In the genomic region with DNA sequence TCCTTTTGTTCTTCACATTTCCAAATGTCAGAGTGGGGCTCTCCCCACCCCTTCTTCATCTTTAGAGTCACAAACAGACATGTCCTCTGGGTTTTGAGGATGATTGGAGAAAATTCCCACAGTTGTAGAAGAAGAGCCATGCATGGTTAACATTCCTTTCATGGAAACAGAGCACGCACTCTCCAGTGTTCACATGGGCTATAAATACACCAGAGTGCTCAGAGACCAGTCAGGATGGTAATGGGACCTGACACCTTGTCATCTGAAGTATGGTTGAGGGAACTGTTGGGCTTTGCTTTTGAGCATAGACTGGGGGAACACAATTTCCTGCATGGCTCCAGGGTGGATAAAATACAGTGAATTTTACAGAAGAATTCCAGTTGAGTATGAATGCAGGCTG, we compare ENCODE assay signal across 28 mouse cellular contexts. TPM values are rescaled to one million over a fixed set of nuclear protein-coding genes. Genes with fewer than 3 reads are reported as not detected.
DNase-seq lines count a peak whose midpoint lies in the region; ATAC-seq and TF ChIP-seq lines count a peak whose summit lies in the region.
"Had no signal": no experiment of that assay in that cellular context is flagged by ENCODE, and none has a peak within 500 bp of the region (broad histone marks: within the 10 kb centered on the region; RNA-seq: fewer than 3 reads in every experiment).

No protein-coding gene starts in this region.

- no peak for TF ChIP-seq EP300 in lung, postnatal 0 days (IDR thresholded peaks at IDR 0.05)

- H3K4me2 ChIP-seq in embryonic facial prominence, embryonic 13.5 days: no peak overlapping the region
- H3K4me2 ChIP-seq in heart, embryonic 14.5 days (ENCODE audit: low read length): peak overlapping the region; percentile 28; the same call in 1 of the 2 replicates
- H3K4me2 ChIP-seq in lung, postnatal 0 days (replicated peaks; ENCODE audit: low read depth, low read length): no peak overlapping the region
- H3K4me2 ChIP-seq: hindbrain, embryonic 15.5 days; limb, embryonic 15.5 days; liver, embryonic 13.5 days; lung, embryonic 14.5 days; neural tube, embryonic 15.5 days had no signal

- WGBS in embryonic facial prominence, embryonic 13.5 days: 50% methylated on average over 1 of the region's 1 CpGs
- WGBS in embryonic facial prominence, embryonic 10.5 days: 78% methylated on average over 1 of the region's 1 CpGs
- WGBS in heart, embryonic 14.5 days: 24% methylated on average over 1 of the region's 1 CpGs
- WGBS in lung, postnatal 0 days: 69% methylated on average over 1 of the region's 1 CpGs
- 47% methylated on average over 1 of the region's 1 CpGs for WGBS in lung, adult 2 months

- intact Hi-C loops in heart, postnatal 10 days (cut with DNase I): no loop called here

- TF ChIP-seq POLR2A in lung, adult 2 months (IDR thresholded peaks at IDR 0.05; ENCODE audit: borderline replicate concordance, extremely low read depth, low read depth, low read length): no peak

- TF ChIP-seq CTCF in lung, postnatal 0 days (IDR thresholded peaks at IDR 0.05): no peak
- TF ChIP-seq CTCF in lung, adult 2 months (IDR thresholded peaks at IDR 0.05; ENCODE audit: insufficient read depth, low read length): no peak

- no peaks in the 10 kb centered on the region for H3K27me3 ChIP-seq in embryonic facial prominence, embryonic 13.5 days
- H3K27me3 ChIP-seq in embryonic facial prominence, embryonic 10.5 days (replicated peaks; ENCODE audit: low read depth, poor library complexity, severe bottlenecking): no peaks in the 10 kb centered on the region
- H3K27me3 ChIP-seq in heart, embryonic 14.5 days (ENCODE audit: control insufficient read depth, insufficient read depth, low read length): no peaks in the 10 kb centered on the region
- H3K27me3 ChIP-seq in lung, postnatal 0 days (replicated peaks; ENCODE audit: insufficient read depth, low read length): no peaks in the 10 kb centered on the region
- H3K27me3 ChIP-seq: CH12.LX; hindbrain, embryonic 15.5 days; limb, embryonic 15.5 days; liver, embryonic 13.5 days; neural tube, embryonic 15.5 days had no signal

- peaks cover 25% of the 10 kb centered on the region for H3K4me1 ChIP-seq in embryonic facial prominence, embryonic 13.5 days
- H3K4me1 ChIP-seq in embryonic facial prominence, embryonic 10.5 days: peaks cover 5% of the 10 kb centered on the region; the same call in 1 of the 2 replicates
- H3K4me1 ChIP-seq in heart, embryonic 14.5 days (ENCODE audit: control insufficient read depth in 2 of 2, insufficient read depth in 2 of 2, low read length in 2 of 2): peaks cover 10 to 14% of the 10 kb centered on the region in 2 experiments
- no peaks in the 10 kb centered on the region; the same call in 1 of the 2 replicates for H3K4me1 ChIP-seq in lung, postnatal 0 days (ENCODE audit: insufficient read depth, low read depth, low read length)
- 0 out of 2 replicates have a peak, but pooled peaks cover 3% of the 10 kb centered on the region for H3K4me1 ChIP-seq in lung, adult 2 months (ENCODE audit: control insufficient read depth, insufficient read depth, low read length)

- DNase-seq in embryonic facial prominence, embryonic 10.5 days (ENCODE audit: low spot score): no peak
- no peak for DNase-seq in heart, adult 11 months
- DNase-seq in lung, postnatal 0 days (ENCODE audit: low spot score): no peak
- no peak for DNase-seq in lung, adult 2 months
- peak; percentile 15 to 25 for DNase-seq in heart, postnatal 10 days
- DNase-seq: adrenal gland, adult 8-10 months; cerebellum, adult 2 months; cerebellum, postnatal 14 days; kidney, adult 11 months; kidney, postnatal 14 days; layer of hippocampus, adult 9-11 months; liver, embryonic 13.5 days; lung, embryonic 14.5 days; midbrain, embryonic 14.5 days; right cerebral cortex, adult 18-20 months; spleen, adult 18-20 months had no signal

- H3K9ac ChIP-seq in embryonic facial prominence, embryonic 13.5 days: no peak overlapping the region
- no peak overlapping the region for H3K9ac ChIP-seq in heart, embryonic 14.5 days (ENCODE audit: low read length)
- H3K9ac ChIP-seq in lung, postnatal 0 days (replicated peaks; ENCODE audit: low read depth): no peak overlapping the region
- H3K9ac ChIP-seq: hindbrain, embryonic 15.5 days; limb, embryonic 15.5 days; liver, embryonic 13.5 days; lung, embryonic 14.5 days; neural tube, embryonic 15.5 days had no signal

- H3K4me3 ChIP-seq in embryonic facial prominence, embryonic 13.5 days: no peak overlapping the region
- H3K4me3 ChIP-seq in embryonic facial prominence, embryonic 10.5 days: no peak overlapping the region
- H3K4me3 ChIP-seq in heart, embryonic 14.5 days (ENCODE audit: control insufficient read depth in 1 of 2, insufficient read depth in 1 of 2, low read depth in 1 of 2, low read length in 2 of 2): no peak overlapping the region
- no peak overlapping the region for H3K4me3 ChIP-seq in lung, postnatal 0 days (ENCODE audit: low read depth, low read length)
- no peak overlapping the region for H3K4me3 ChIP-seq in lung, adult 2 months (replicated peaks; ENCODE audit: extremely low read depth, low read depth, low read length)
- H3K4me3 ChIP-seq: hindbrain, embryonic 10.5 days; hindbrain, embryonic 15.5 days; limb, embryonic 10.5 days; limb, embryonic 15.5 days; liver, embryonic 13.5 days; neural tube, embryonic 15.5 days had no signal

- no peak for ATAC-seq in embryonic facial prominence, embryonic 13.5 days (ENCODE audit: insufficient number of reproducible peaks, insufficient read depth, low FRiP score, low TSS enrichment, low read depth)
- ATAC-seq in heart, embryonic 14.5 days (ENCODE audit: insufficient number of reproducible peaks, insufficient read depth, low FRiP score, low read depth): peak; percentile 68; the same call in 1 of the 2 replicates
- ATAC-seq in lung, postnatal 0 days: peak; percentile 9; the same call in 1 of the 2 replicates
- ATAC-seq in monocyte, adult 5-6 weeks (replicated peaks; ENCODE audit: insufficient number of reproducible peaks, low FRiP score, low TSS enrichment, poor library complexity, severe bottlenecking): no peak
- ATAC-seq: forebrain, embryonic 16.5 days; inflammation-experienced regulatory T-cells, adult 6 months had no signal

- peak overlapping the region; percentile 62 for H3K27ac ChIP-seq in embryonic facial prominence, embryonic 13.5 days
- H3K27ac ChIP-seq in embryonic facial prominence, embryonic 10.5 days (replicated peaks): no peak overlapping the region
- peak overlapping the region; percentile 90 to 94 for H3K27ac ChIP-seq in heart, embryonic 14.5 days (replicated peaks in 1 of 2; ENCODE audit: control insufficient read depth in 1 of 2, insufficient read depth in 1 of 2, low read depth in 2 of 2, low read length in 2 of 2)
- no peak overlapping the region for H3K27ac ChIP-seq in lung, postnatal 0 days (ENCODE audit: low read length)
- H3K27ac ChIP-seq: hindbrain, embryonic 10.5 days; hindbrain, embryonic 15.5 days; limb, embryonic 10.5 days; limb, embryonic 15.5 days; liver, embryonic 13.5 days; macrophage; neural tube, embryonic 15.5 days had no signal

- H3K36me3 ChIP-seq in embryonic facial prominence, embryonic 13.5 days: peaks cover 26% of the 10 kb centered on the region
- H3K36me3 ChIP-seq in embryonic facial prominence, embryonic 10.5 days (replicated peaks): peaks cover 24% of the 10 kb centered on the region
- peaks cover 36% of the 10 kb centered on the region for H3K36me3 ChIP-seq in heart, embryonic 14.5 days (ENCODE audit: control insufficient read depth, insufficient read depth, low read length)
- no peaks in the 10 kb centered on the region for H3K36me3 ChIP-seq in lung, postnatal 0 days (ENCODE audit: insufficient read depth, low read length)

- no peaks in the 10 kb centered on the region for H3K9me3 ChIP-seq in embryonic facial prominence, embryonic 13.5 days
- no peaks in the 10 kb centered on the region for H3K9me3 ChIP-seq in embryonic facial prominence, embryonic 10.5 days
- no peaks in the 10 kb centered on the region for H3K9me3 ChIP-seq in heart, embryonic 14.5 days (ENCODE audit: control insufficient read depth, low read length)
- no peaks in the 10 kb centered on the region for H3K9me3 ChIP-seq in lung, postnatal 0 days (ENCODE audit: low read length)
- H3K9me3 ChIP-seq: hindbrain, embryonic 10.5 days; hindbrain, embryonic 15.5 days; limb, embryonic 10.5 days; limb, embryonic 15.5 days; liver, embryonic 13.5 days; neural tube, embryonic 15.5 days had no signal

RNA-seq across cellular contexts. Expression of a gene that starts 6.6 kb away (rescaled TPM):
- 62.1 and 68.1 TPM in 2 replicates for polyA plus RNA-seq in embryonic facial prominence, embryonic 13.5 days (2015; fragmentation: Nextera tagmentation; extraction: Ambion mirVana)
- polyA plus RNA-seq in embryonic facial prominence, embryonic 10.5 days (2016; fragmentation: Nextera tagmentation; extraction: Ambion mirVana): 44.7 and 44.8 TPM in 2 replicates
- polyA plus RNA-seq in heart, embryonic 14.5 days (2014; fragmentation: Nextera tagmentation; extraction: Ambion mirVana): 61.8 and 62.5 TPM in 2 replicates
- polyA plus RNA-seq in lung, postnatal 0 days (2015; fragmentation: Nextera tagmentation; extraction: Ambion mirVana): 72.5 and 77.6 TPM in 2 replicates
- polyA plus RNA-seq in lung, adult 2 months (2012; rRNA removed): 3.9 and 8.7 TPM in 2 replicates
- total RNA-seq in heart, postnatal 10 days (2021): 10 to 100 TPM; 30.1 to 31.8 TPM
- 48.7 to 55.2 TPM (median 54.3 TPM) in 3 replicates for total RNA-seq in monocyte, adult 5-6 weeks (2017)

RNA-seq across cellular contexts. Expression of a gene that starts 7.2 kb away (rescaled TPM):
- polyA plus RNA-seq in embryonic facial prominence, embryonic 13.5 days (2015; fragmentation: Nextera tagmentation; extraction: Ambion mirVana): 0.63 and 0.66 TPM in 2 replicates
- 0.34 and 0.55 TPM in 2 replicates for polyA plus RNA-seq in embryonic facial prominence, embryonic 10.5 days (2016; fragmentation: Nextera tagmentation; extraction: Ambion mirVana)
- polyA plus RNA-seq in heart, embryonic 14.5 days (2014; fragmentation: Nextera tagmentation; extraction: Ambion mirVana): not detected in 2 replicates
- polyA plus RNA-seq in lung, postnatal 0 days (2015; fragmentation: Nextera tagmentation; extraction: Ambion mirVana): 9.8 and 12.4 TPM in 2 replicates
- polyA plus RNA-seq in lung, adult 2 months (2012; rRNA removed): 4.7 and 9.4 TPM in 2 replicates
- not detected for total RNA-seq in heart, postnatal 10 days (2021)
- total RNA-seq in monocyte, adult 5-6 weeks (2017): not detected in 3 replicates
- total RNA-seq: adrenal gland, adult 8-10 months; CH12.LX had no signal
- polyA plus RNA-seq: inflammation-experienced regulatory T-cells, adult 6 months; liver, embryonic 13.5 days; macrophage had no signal

RNA-seq across cellular contexts. Expression of a gene that starts 50.7 kb away (rescaled TPM):
- 0.93 and 1.3 TPM in 2 replicates for polyA plus RNA-seq in embryonic facial prominence, embryonic 13.5 days (2015; fragmentation: Nextera tagmentation; extraction: Ambion mirVana)
- polyA plus RNA-seq in embryonic facial prominence, embryonic 10.5 days (2016; fragmentation: Nextera tagmentation; extraction: Ambion mirVana): 0.80 and 1.2 TPM in 2 replicates
- 0.93 and 1.2 TPM in 2 replicates for polyA plus RNA-seq in heart, embryonic 14.5 days (2014; fragmentation: Nextera tagmentation; extraction: Ambion mirVana)
- 2.7 and 3.0 TPM in 2 replicates for polyA plus RNA-seq in lung, postnatal 0 days (2015; fragmentation: Nextera tagmentation; extraction: Ambion mirVana)
- 7.0 and 7.9 TPM in 2 replicates for polyA plus RNA-seq in lung, adult 2 months (2012; rRNA removed)
- total RNA-seq in heart, postnatal 10 days (2021): 1 to 10 TPM; 6.4 to 8.1 TPM
- not detected in 3 replicates for total RNA-seq in monocyte, adult 5-6 weeks (2017)
- total RNA-seq: CH12.LX had no signal
- polyA plus RNA-seq: inflammation-experienced regulatory T-cells, adult 6 months; liver, embryonic 13.5 days; macrophage had no signal

Comparison
In these comparisons a context has a peak if more than half of its experiments do, and no peak if none do; other contexts are left out.
1. H3K27ac ChIP-seq: peak in embryonic facial prominence, embryonic 13.5 days (single experiment) and heart, embryonic 14.5 days (2 of 2); none in embryonic facial prominence, embryonic 10.5 days (single experiment) and lung, postnatal 0 days (single experiment).
2. DNase-seq: peak in heart, postnatal 10 days (2 of 2); none in embryonic facial prominence, embryonic 10.5 days (single experiment), heart, adult 11 months (single experiment), lung, postnatal 0 days (single experiment) and lung, adult 2 months (single experiment).
3. ATAC-seq: peak in heart, embryonic 14.5 days (single experiment) and lung, postnatal 0 days (single experiment); none in embryonic facial prominence, embryonic 13.5 days (single experiment) and monocyte, adult 5-6 weeks (single experiment).